Mouse (Mus musculus): ENCODE data around the gene Kxd1. TPM values are rescaled to one million over a fixed set of nuclear protein-coding genes. Genes with fewer than 3 reads are reported as not detected.

Gene Kxd1
- polyA plus RNA-seq, 1 experiment from 2014 or later = 68.1 TPM

DNA sequence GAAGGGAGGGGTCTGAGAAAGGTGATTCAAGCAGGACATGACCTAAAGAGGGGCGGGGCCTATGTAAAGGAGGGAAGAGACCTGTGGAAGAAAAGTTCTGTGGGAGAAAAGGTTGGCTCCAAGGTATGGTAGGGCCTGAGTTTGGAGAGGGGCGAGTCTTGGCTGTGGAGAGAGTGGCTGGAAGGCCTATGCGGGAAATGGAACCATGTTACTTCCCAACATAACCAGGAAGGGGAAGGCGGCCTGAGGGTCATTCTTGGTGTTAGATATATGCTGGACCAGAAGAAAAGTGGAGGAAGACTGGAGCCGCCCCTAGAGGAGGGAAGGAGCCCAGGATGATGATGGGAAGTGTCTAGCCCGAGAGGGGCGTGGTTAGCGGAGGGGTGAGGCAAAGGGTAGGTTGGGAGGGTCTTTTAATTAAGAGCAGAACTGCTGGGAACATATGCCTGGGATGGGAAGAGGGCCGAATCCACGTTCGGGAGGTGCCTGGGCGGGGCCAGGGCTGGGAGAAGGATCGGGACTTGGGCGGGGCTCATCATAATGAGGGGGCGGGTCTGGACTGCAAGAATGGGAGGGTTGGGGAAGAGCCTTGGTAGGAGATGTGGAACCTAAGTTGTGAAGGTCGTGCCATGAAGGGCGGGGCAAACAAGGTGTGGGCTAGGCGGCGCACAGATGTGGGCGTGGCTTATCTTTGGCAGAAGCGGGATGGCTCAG, 50.3 kb downstream of the Kxd1 start:
- 2% methylated on average over 21 of the region's 21 CpGs for WGBS (ENCODE audit: insufficient replicate concordance)
- Histone ChIP-seq H3K9ac (ENCODE audit: low read depth, low read length) (no peak overlapping the region), H3K4me3 (ENCODE audit: low read depth, low read length) (peak overlapping the region; percentile 85), H3K27ac (ENCODE audit: low read depth, low read length) (peak overlapping the region; percentile 12; the same call in 1 of the 2 replicates), H3K4me1 (ENCODE audit: control insufficient read depth, insufficient read depth, low read length) (peaks cover 9% of the 10 kb centered on the region), H3K4me2 (peak overlapping the region; percentile 93), H3K27me3 (ENCODE audit: control insufficient read depth, insufficient read depth, low read length) (peaks cover 21% of the 10 kb centered on the region; the same call in 1 of the 2 replicates), H3K9me3 (replicated peaks; ENCODE audit: control insufficient read depth, low read length) (no peaks in the 10 kb centered on the region), H3K36me3 (ENCODE audit: control insufficient read depth, insufficient read depth, low read length) (no peaks in the 10 kb centered on the region)
- ATAC-seq (replicated peaks; ENCODE audit: insufficient number of reproducible peaks, low FRiP score, low TSS enrichment) = peak; percentile 51

DNA sequence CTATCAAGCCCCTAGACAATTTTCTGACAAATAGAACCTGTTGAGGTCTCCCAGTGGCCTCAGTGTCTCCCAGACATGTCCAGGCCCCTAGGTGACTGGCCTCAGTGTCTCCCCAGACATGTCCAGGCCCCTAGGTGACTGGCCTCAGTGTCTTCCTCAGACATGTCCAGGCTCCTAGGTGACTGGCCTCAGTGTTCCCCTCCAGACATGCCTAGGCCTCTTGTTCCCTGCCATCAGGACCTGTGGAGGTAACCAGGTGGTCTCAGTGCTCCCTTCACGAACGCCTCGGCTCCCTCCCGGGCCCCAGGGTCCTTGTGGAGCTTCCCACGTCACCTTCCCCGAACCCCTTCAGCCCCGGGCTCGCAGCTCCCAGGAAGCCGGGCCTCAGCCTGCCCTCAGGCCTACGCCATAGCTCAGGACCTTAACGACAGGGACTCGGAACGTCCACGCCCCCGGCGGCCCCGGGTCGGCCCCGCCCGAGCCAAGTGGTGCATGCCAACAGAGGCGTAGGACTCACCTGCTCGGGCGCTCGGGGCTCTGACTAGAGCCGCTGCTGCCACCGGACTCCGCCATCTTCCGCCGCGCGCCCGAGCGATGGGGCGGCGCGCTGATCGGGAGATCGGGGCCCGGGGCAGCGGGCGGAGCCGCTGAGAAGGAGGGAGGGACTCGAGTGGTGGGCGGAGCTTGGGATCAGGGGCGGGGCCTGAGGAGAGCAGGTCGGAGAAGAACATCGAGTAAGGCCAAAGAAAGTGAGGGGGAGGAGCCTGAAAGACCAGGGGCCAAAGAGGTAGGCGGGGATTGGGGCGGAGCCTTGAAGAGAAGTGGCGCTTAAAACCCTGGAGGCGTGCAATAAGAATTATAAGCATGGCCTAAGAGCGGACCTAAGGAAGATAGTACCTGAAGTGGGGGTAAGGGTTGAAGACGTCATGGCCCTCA, 51.2 kb downstream of the Kxd1 start, which contains the start of gene Klhl26:
Klhl26 (minus strand) TSS at position 636 of the 936 bp plus-strand sequence.
- Histone ChIP-seq H3K27ac (ENCODE audit: low read depth, low read length) (peak within 1 kb of the TSS; percentile 68), H3K9me3 (replicated peaks; ENCODE audit: control insufficient read depth, low read length) (no peaks in the 10 kb centered on the region), H3K4me3 (ENCODE audit: low read depth, low read length) (peak within 1 kb of the TSS; percentile 85), H3K4me2 (peak within 1 kb of the TSS; percentile 93), H3K9ac (ENCODE audit: low read depth, low read length) (peak within 1 kb of the TSS; percentile 94), H3K36me3 (ENCODE audit: control insufficient read depth, insufficient read depth, low read length) (no peaks in the 10 kb centered on the region), H3K27me3 (ENCODE audit: control insufficient read depth, insufficient read depth, low read length) (peaks cover 15% of the 10 kb centered on the region; the same call in 1 of the 2 replicates), H3K4me1 (ENCODE audit: control insufficient read depth, insufficient read depth, low read length) (peaks cover 9% of the 10 kb centered on the region)
- peak; percentile 89 for ATAC-seq (replicated peaks; ENCODE audit: insufficient number of reproducible peaks, low FRiP score, low TSS enrichment)
- 0% methylated on average over 53 of the region's 53 CpGs for WGBS (ENCODE audit: insufficient replicate concordance)

DNA sequence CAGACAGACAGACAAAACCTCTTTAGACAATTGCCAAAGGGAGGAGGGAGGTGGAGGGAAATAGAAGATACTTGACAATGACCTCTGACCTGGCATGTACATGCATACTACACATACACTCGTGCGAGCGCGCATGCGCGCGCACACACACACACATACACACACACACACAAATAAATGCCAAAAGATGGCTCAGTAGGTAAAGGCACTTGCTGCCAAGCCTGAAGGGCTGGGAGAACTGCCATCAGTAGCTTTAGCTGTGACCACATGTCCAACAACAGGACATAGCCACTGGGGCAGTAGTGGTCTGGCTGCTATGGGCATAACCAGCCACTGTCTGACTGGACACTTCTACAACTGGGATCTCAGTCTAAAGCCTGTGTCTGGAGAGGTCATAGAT, 55.9 kb downstream of the Kxd1 start:
- no peaks in the 10 kb centered on the region for H3K36me3 ChIP-seq (ENCODE audit: control insufficient read depth, insufficient read depth, low read length)
- H3K27me3 ChIP-seq (ENCODE audit: control insufficient read depth, insufficient read depth, low read length) = no peaks in the 10 kb centered on the region
- H3K27ac ChIP-seq (ENCODE audit: low read depth, low read length) = no peak overlapping the region
- H3K9ac ChIP-seq (ENCODE audit: low read depth, low read length) = no peak overlapping the region
- no peak overlapping the region for H3K4me2 ChIP-seq
- no peaks in the 10 kb centered on the region for H3K9me3 ChIP-seq (replicated peaks; ENCODE audit: control insufficient read depth, low read length)
- no peak for ATAC-seq (replicated peaks; ENCODE audit: insufficient number of reproducible peaks, low FRiP score, low TSS enrichment)
- no peak overlapping the region for H3K4me3 ChIP-seq (ENCODE audit: low read depth, low read length)
- H3K4me1 ChIP-seq (ENCODE audit: control insufficient read depth, insufficient read depth, low read length) = peaks cover 40% of the 10 kb centered on the region
- WGBS (ENCODE audit: insufficient replicate concordance) = 98% methylated on average over 7 of the region's 7 CpGs

DNA sequence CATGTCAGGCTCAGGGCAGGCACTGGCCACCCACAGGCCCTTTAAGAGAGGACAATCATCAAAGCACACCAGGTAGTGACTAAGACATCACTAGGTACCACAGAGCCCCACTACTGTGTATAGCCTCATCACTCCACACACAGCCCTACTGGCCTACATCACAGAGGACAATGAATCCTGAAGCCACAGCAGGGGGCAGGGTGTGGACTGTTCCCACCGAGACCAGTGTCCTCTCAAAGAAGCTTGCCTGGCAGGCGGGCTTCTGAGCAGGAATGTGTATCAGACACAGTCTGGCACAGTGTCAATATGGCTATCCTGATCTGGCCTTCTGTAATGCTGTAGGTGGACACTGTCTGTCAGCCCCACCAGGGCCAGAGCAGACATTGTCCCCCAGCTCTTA, 57.8 kb downstream of the Kxd1 start:
- Histone ChIP-seq H3K9ac (ENCODE audit: low read depth, low read length) (no peak overlapping the region), H3K4me3 (ENCODE audit: low read depth, low read length) (no peak overlapping the region), H3K27ac (ENCODE audit: low read depth, low read length) (peak overlapping the region; percentile 25), H3K9me3 (replicated peaks; ENCODE audit: control insufficient read depth, low read length) (no peaks in the 10 kb centered on the region), H3K36me3 (ENCODE audit: control insufficient read depth, insufficient read depth, low read length) (no peaks in the 10 kb centered on the region), H3K27me3 (ENCODE audit: control insufficient read depth, insufficient read depth, low read length) (no peaks in the 10 kb centered on the region), H3K4me1 (ENCODE audit: control insufficient read depth, insufficient read depth, low read length) (peaks cover 42% of the 10 kb centered on the region), H3K4me2 (peak overlapping the region; percentile 6; the same call in 1 of the 2 replicates)
- WGBS (ENCODE audit: insufficient replicate concordance) = 50% methylated on average over 2 of the region's 2 CpGs
- ATAC-seq (replicated peaks; ENCODE audit: insufficient number of reproducible peaks, low FRiP score, low TSS enrichment) = no peak

DNA sequence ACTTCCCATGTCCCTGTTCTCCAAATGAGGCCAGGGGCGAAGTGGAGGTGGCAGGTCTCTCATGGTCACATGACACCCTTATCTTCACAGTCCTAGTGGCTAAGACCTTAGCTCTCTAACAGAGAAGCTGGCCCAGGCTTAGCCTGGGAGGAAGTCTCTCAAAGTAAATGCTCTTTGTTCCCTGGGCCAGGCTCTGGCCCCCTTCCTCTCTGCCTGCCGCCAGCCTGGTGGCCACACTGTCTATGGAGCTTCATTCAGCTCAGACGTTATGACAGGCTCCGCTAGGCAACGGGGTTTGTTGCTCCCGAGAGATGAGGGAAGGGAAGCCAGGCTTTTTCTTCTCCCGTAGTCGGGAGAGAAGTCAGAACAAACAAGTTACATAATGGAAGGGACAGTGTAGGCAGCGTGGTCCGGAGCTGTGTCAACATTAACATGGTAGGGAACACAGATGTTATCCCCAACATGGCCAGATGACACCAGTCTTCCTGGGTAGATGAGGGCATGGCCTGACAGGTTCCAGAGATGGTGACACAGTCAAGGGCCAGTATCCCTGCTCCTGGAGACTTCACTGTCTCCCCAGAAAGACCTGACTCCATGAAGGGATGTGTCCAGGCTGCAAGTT, 58.4 kb downstream of the Kxd1 start:
- Histone ChIP-seq H3K9me3 (replicated peaks; ENCODE audit: control insufficient read depth, low read length) (no peaks in the 10 kb centered on the region), H3K4me3 (ENCODE audit: low read depth, low read length) (no peak overlapping the region), H3K9ac (ENCODE audit: low read depth, low read length) (no peak overlapping the region), H3K4me2 (peak overlapping the region; percentile 6; the same call in 1 of the 2 replicates), H3K27ac (ENCODE audit: low read depth, low read length) (peak overlapping the region; percentile 25), H3K4me1 (ENCODE audit: control insufficient read depth, insufficient read depth, low read length) (peaks cover 42% of the 10 kb centered on the region), H3K36me3 (ENCODE audit: control insufficient read depth, insufficient read depth, low read length) (no peaks in the 10 kb centered on the region), H3K27me3 (ENCODE audit: control insufficient read depth, insufficient read depth, low read length) (no peaks in the 10 kb centered on the region)
- whole genome bisulfite sequencing (ENCODE audit: insufficient replicate concordance) = 32% methylated on average over 10 of the region's 10 CpGs
- ATAC-seq (replicated peaks; ENCODE audit: insufficient number of reproducible peaks, low FRiP score, low TSS enrichment) = no peak; the same call in 1 of the 2 replicates

DNA sequence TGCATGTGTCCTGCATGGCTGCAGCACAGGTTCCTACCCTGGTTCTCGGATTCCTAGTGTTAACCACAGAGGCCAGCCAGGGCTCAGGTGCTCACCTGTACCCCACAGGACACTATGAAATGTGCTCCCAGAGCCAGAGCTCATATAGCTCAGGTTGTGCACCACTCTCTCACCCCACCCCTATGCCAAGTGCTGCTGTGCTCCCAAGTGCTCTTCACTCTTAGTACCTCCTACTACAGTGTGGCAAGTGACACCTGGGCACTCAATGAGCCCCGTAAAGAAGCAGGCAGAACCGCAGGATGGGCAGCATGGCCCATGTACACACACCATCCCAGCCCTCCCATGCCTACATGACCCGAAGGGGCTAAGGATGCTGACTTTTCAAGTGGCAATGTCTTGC, 59.0 kb downstream of the Kxd1 start:
- H3K27ac ChIP-seq (ENCODE audit: low read depth, low read length) = peak overlapping the region; percentile 25; the same call in 1 of the 2 replicates
- WGBS (ENCODE audit: insufficient replicate concordance) = 91% methylated on average over 4 of the region's 4 CpGs

DNA sequence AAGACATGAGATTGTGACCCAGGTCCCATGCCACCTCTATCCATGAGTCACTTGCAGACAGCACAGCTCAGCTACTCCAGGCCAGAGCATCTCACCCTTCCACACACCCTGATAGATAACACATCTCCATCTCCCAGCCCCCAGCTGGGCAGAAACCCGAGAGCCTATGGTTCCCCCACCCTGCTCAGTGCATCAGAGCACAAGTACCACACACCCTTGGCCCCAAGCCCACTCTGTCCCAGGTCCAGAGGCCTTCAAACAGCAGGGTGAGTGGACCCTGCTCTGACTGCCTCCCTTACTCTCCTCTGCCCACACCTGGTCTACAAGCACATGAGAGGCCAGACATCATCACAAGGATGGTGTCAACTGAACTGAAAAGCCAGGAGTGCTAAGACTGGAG, 59.8 kb downstream of the Kxd1 start:
- 50% methylated on average over 1 of the region's 1 CpGs for WGBS (ENCODE audit: insufficient replicate concordance)
- Histone ChIP-seq H3K36me3 (ENCODE audit: control insufficient read depth, insufficient read depth, low read length) (no peaks in the 10 kb centered on the region), H3K9me3 (replicated peaks; ENCODE audit: control insufficient read depth, low read length) (no peaks in the 10 kb centered on the region), H3K27ac (ENCODE audit: low read depth, low read length) (no peak overlapping the region), H3K27me3 (ENCODE audit: control insufficient read depth, insufficient read depth, low read length) (no peaks in the 10 kb centered on the region), H3K4me1 (ENCODE audit: control insufficient read depth, insufficient read depth, low read length) (peaks cover 42% of the 10 kb centered on the region), H3K4me2 (no peak overlapping the region), H3K9ac (ENCODE audit: low read depth, low read length) (no peak overlapping the region), H3K4me3 (ENCODE audit: low read depth, low read length) (no peak overlapping the region)
- ATAC-seq (replicated peaks; ENCODE audit: insufficient number of reproducible peaks, low FRiP score, low TSS enrichment) = peak; percentile 20; the same call in 1 of the 2 replicates

More for the DNA sequence above, 59.0 kb downstream of the Kxd1 start:
- ATAC-seq (replicated peaks; ENCODE audit: insufficient number of reproducible peaks, low FRiP score, low TSS enrichment) = no peak
- Histone ChIP-seq H3K36me3 (ENCODE audit: control insufficient read depth, insufficient read depth, low read length) (no peaks in the 10 kb centered on the region), H3K4me2 (peak overlapping the region; percentile 6; the same call in 1 of the 2 replicates), H3K4me1 (ENCODE audit: control insufficient read depth, insufficient read depth, low read length) (peaks cover 42% of the 10 kb centered on the region), H3K9me3 (replicated peaks; ENCODE audit: control insufficient read depth, low read length) (no peaks in the 10 kb centered on the region), H3K4me3 (ENCODE audit: low read depth, low read length) (no peak overlapping the region), H3K9ac (ENCODE audit: low read depth, low read length) (no peak overlapping the region), H3K27me3 (ENCODE audit: control insufficient read depth, insufficient read depth, low read length) (no peaks in the 10 kb centered on the region)

DNA sequence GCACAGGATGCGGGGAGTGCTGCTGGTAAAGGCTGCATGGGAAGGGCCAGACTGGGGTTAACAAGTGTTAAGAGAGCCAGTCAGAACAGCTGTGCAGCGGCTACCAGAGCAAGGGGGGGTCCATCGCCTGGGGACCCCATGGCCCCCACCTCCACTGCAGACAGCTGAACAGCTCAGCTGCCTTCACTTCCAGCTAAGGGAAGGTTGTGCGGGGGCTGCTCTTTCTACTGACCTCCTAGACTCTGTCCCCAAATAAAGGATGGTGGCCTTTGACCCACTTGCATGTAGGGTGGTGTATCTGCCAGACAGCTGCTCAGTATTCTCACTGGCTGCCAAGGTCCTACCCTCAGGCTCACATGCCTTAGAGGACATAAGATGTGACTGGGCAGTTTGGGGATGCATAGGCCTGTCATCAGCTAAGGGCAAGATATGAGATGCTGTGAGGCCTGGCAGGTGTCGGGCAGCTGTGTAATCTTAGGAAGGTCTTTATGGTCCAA, 60.5 kb downstream of the Kxd1 start:
- no peak for ATAC-seq (replicated peaks; ENCODE audit: insufficient number of reproducible peaks, low FRiP score, low TSS enrichment)
- H3K4me1 ChIP-seq (ENCODE audit: control insufficient read depth, insufficient read depth, low read length) = peaks cover 42% of the 10 kb centered on the region
- H3K27ac ChIP-seq (ENCODE audit: low read depth, low read length) = no peak overlapping the region
- H3K9me3 ChIP-seq (replicated peaks; ENCODE audit: control insufficient read depth, low read length) = no peaks in the 10 kb centered on the region
- H3K4me3 ChIP-seq (ENCODE audit: low read depth, low read length) = no peak overlapping the region
- H3K9ac ChIP-seq (ENCODE audit: low read depth, low read length) = 0 out of 2 replicates have a peak overlapping the region, but pooled peaks have one; percentile 0
- WGBS (ENCODE audit: insufficient replicate concordance) = 71% methylated on average over 5 of the region's 5 CpGs
- H3K36me3 ChIP-seq (ENCODE audit: control insufficient read depth, insufficient read depth, low read length) = no peaks in the 10 kb centered on the region
- H3K27me3 ChIP-seq (ENCODE audit: control insufficient read depth, insufficient read depth, low read length) = no peaks in the 10 kb centered on the region
- no peak overlapping the region for H3K4me2 ChIP-seq

All from heart, embryonic 11.5 days (tissue).